12 mouse cellular contexts compared by ENCODE assay signal in the genomic region with DNA sequence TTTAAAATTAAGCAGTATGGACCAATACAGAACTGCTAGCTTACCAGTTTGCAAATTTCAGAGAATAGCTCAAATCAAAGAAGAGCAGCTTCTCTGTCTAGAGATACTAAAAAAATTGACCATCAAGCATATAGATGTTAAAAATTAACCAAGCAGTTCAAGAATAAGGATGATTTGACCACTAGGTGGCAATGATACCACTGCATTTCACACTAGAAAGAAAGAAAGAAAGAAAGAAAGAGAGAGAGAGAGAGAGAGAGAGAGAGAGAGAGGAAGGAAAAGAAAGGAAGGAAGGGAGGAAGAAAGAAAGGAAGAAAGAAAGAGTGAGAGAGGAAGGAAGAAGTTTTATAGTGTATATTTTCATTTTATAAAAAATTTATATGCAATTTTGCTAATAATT. TPM values are rescaled to one million over a fixed set of nuclear protein-coding genes. Genes with fewer than 3 reads are reported as not detected.
DNase-seq lines count a peak whose midpoint lies in the region; ATAC-seq and TF ChIP-seq lines count a peak whose summit lies in the region.
"Had no signal": no experiment of that assay in that cellular context is flagged by ENCODE, and none has a peak within 500 bp of the region (broad histone marks: within the 10 kb centered on the region; RNA-seq: fewer than 3 reads in every experiment).

No protein-coding gene starts in this region.

- no peak overlapping the region for H3K9ac ChIP-seq in forebrain, postnatal 0 days
- no peak overlapping the region for H3K9ac ChIP-seq in forebrain, embryonic 16.5 days (replicated peaks; ENCODE audit: low read depth, low read length)
- H3K9ac ChIP-seq in lung, embryonic 14.5 days: no peak overlapping the region
- H3K9ac ChIP-seq: embryonic facial prominence, embryonic 13.5 days; intestine, embryonic 15.5 days; lung, embryonic 15.5 days had no signal

- peak; percentile 71 for TF ChIP-seq CTCF in forebrain, postnatal 0 days (IDR thresholded peaks at IDR 0.05; ENCODE audit: low read depth)
- peak; percentile 63 for TF ChIP-seq CTCF in lung, embryonic 14.5 days (IDR thresholded peaks at IDR 0.05; ENCODE audit: low read depth)

- no peak for ATAC-seq in forebrain, postnatal 0 days
- no peak for ATAC-seq in forebrain, embryonic 16.5 days
- no peak for ATAC-seq in lung, embryonic 14.5 days (ENCODE audit: insufficient read depth)
- ATAC-seq: intestine, embryonic 15.5 days had no signal

- no peak overlapping the region for H3K4me3 ChIP-seq in forebrain, postnatal 0 days (ENCODE audit: low read depth, low read length)
- no peak overlapping the region for H3K4me3 ChIP-seq in forebrain, embryonic 16.5 days (replicated peaks; ENCODE audit: low read length)
- no peak overlapping the region for H3K4me3 ChIP-seq in lung, embryonic 14.5 days (ENCODE audit: low read depth, low read length)
- H3K4me3 ChIP-seq: embryonic facial prominence, embryonic 13.5 days; intestine, embryonic 15.5 days; lung, embryonic 15.5 days had no signal

- peak; percentile 41 for DNase-seq in forebrain, postnatal 0 days
- peak; percentile 78 for DNase-seq in lung, embryonic 14.5 days
- no peak for DNase-seq in lung, postnatal 4 days
- peak; percentile 73 for DNase-seq in NIH3T3 (ENCODE audit: low read depth)
- DNase-seq in lung, postnatal 36 days: peak; percentile 43
- no peak for DNase-seq in left cerebral cortex, adult 18-20 months (ENCODE audit: low spot score in 2 of 2)
- DNase-seq in gastrocnemius, postnatal 36 days: no peak
- DNase-seq: thymus, postnatal 4 days had no signal

- H3K36me3 ChIP-seq in forebrain, postnatal 0 days (ENCODE audit: insufficient read depth): no peaks in the 10 kb centered on the region
- H3K36me3 ChIP-seq in forebrain, embryonic 16.5 days (ENCODE audit: control insufficient read depth, insufficient read depth): no peaks in the 10 kb centered on the region
- H3K36me3 ChIP-seq in lung, embryonic 14.5 days (ENCODE audit: insufficient read depth): no peaks in the 10 kb centered on the region
- H3K36me3 ChIP-seq: embryonic facial prominence, embryonic 13.5 days; intestine, embryonic 15.5 days; lung, embryonic 15.5 days had no signal

- H3K27ac ChIP-seq in forebrain, postnatal 0 days (ENCODE audit: low read depth, low read length): no peak overlapping the region
- no peak overlapping the region for H3K27ac ChIP-seq in forebrain, embryonic 16.5 days (ENCODE audit: low read length)
- H3K27ac ChIP-seq in lung, embryonic 14.5 days (ENCODE audit: low read depth): no peak overlapping the region
- H3K27ac ChIP-seq: embryonic facial prominence, embryonic 13.5 days; intestine, embryonic 15.5 days; lung, embryonic 15.5 days had no signal

- H3K9me3 ChIP-seq in forebrain, postnatal 0 days (ENCODE audit: low read length): no peaks in the 10 kb centered on the region
- no peaks in the 10 kb centered on the region for H3K9me3 ChIP-seq in forebrain, embryonic 16.5 days (ENCODE audit: control insufficient read depth, low read length)
- no peaks in the 10 kb centered on the region for H3K9me3 ChIP-seq in lung, embryonic 14.5 days (ENCODE audit: low read depth, low read length)
- H3K9me3 ChIP-seq: embryonic facial prominence, embryonic 13.5 days; intestine, embryonic 15.5 days; lung, embryonic 15.5 days had no signal

- no peaks in the 10 kb centered on the region for H3K27me3 ChIP-seq in forebrain, postnatal 0 days (ENCODE audit: insufficient read depth, low read length)
- no peaks in the 10 kb centered on the region for H3K27me3 ChIP-seq in forebrain, embryonic 16.5 days (replicated peaks; ENCODE audit: control insufficient read depth, insufficient read depth, low read length)
- H3K27me3 ChIP-seq in lung, embryonic 14.5 days (ENCODE audit: insufficient read depth, low read length): no peaks in the 10 kb centered on the region
- H3K27me3 ChIP-seq: embryonic facial prominence, embryonic 13.5 days; intestine, embryonic 15.5 days; lung, embryonic 15.5 days had no signal

- H3K4me1 ChIP-seq in forebrain, postnatal 0 days (ENCODE audit: insufficient read depth): peaks cover 7% of the 10 kb centered on the region; the same call in 1 of the 2 replicates
- H3K4me1 ChIP-seq in forebrain, embryonic 16.5 days (replicated peaks; ENCODE audit: control insufficient read depth, insufficient read depth, low read length): peaks cover 15% of the 10 kb centered on the region
- H3K4me1 ChIP-seq in lung, embryonic 14.5 days (ENCODE audit: insufficient read depth): peaks cover 9% of the 10 kb centered on the region; the same call in 1 of the 2 replicates
- H3K4me1 ChIP-seq: intestine, embryonic 15.5 days had no signal

- no peak overlapping the region for H3K4me2 ChIP-seq in forebrain, postnatal 0 days (ENCODE audit: low read depth)
- H3K4me2 ChIP-seq in forebrain, embryonic 16.5 days (ENCODE audit: low read length): no peak overlapping the region
- H3K4me2 ChIP-seq in lung, embryonic 14.5 days: no peak overlapping the region
- H3K4me2 ChIP-seq: embryonic facial prominence, embryonic 13.5 days; intestine, embryonic 15.5 days; lung, embryonic 15.5 days had no signal

- intact Hi-C loops in gastrocnemius, postnatal 36 days (cut with DNase I): no loop called here

RNA-seq across cellular contexts. Expression of a gene that starts 3.3 kb away (rescaled TPM):
- total RNA-seq in forebrain, postnatal 0 days (2014; rRNA removed): 7.5 and 8.9 TPM in 2 replicates
- polyA plus RNA-seq in forebrain, postnatal 0 days (2015; fragmentation: Nextera tagmentation; extraction: Ambion mirVana): 4.3 and 5.4 TPM in 2 replicates
- polyA plus RNA-seq in forebrain, embryonic 16.5 days (2015; fragmentation: Nextera tagmentation; extraction: Ambion mirVana): 12.3 and 15.4 TPM in 2 replicates
- 8.0 and 9.3 TPM in 2 replicates for polyA plus RNA-seq in lung, embryonic 14.5 days (2014; fragmentation: Nextera tagmentation; extraction: Ambion mirVana)
- 1 to 10 TPM; 8.6 to 9.9 TPM for total RNA-seq in left cerebral cortex, adult 18-20 months (2021)
- 1 to 10 TPM; 2.3 to 3.2 TPM for total RNA-seq in gastrocnemius, postnatal 36 days (2021)

RNA-seq across cellular contexts. Expression of a gene that starts 4.4 kb away (rescaled TPM):
- total RNA-seq in forebrain, postnatal 0 days (2014; rRNA removed): 15.6 and 24.9 TPM in 2 replicates
- polyA plus RNA-seq in forebrain, postnatal 0 days (2015; fragmentation: Nextera tagmentation; extraction: Ambion mirVana): 5.7 and 7.0 TPM in 2 replicates
- polyA plus RNA-seq in forebrain, embryonic 16.5 days (2015; fragmentation: Nextera tagmentation; extraction: Ambion mirVana): 14.2 and 14.5 TPM in 2 replicates
- polyA plus RNA-seq in lung, embryonic 14.5 days (2014; fragmentation: Nextera tagmentation; extraction: Ambion mirVana): 14.4 and 14.7 TPM in 2 replicates
- total RNA-seq in left cerebral cortex, adult 18-20 months (2021): 10 to 100 TPM; 18.7 to 20.2 TPM
- 1 to 10 TPM; 3.5 to 3.7 TPM for total RNA-seq in gastrocnemius, postnatal 36 days (2021)

RNA-seq across cellular contexts. Expression of a gene that starts 55.4 kb away (rescaled TPM):
- 6.2 and 6.4 TPM in 2 replicates for total RNA-seq in forebrain, postnatal 0 days (2014; rRNA removed)
- polyA plus RNA-seq in forebrain, postnatal 0 days (2015; fragmentation: Nextera tagmentation; extraction: Ambion mirVana): 5.9 and 9.5 TPM in 2 replicates
- polyA plus RNA-seq in forebrain, embryonic 16.5 days (2015; fragmentation: Nextera tagmentation; extraction: Ambion mirVana): 9.0 and 10.5 TPM in 2 replicates
- 12.3 and 12.8 TPM in 2 replicates for polyA plus RNA-seq in lung, embryonic 14.5 days (2014; fragmentation: Nextera tagmentation; extraction: Ambion mirVana)
- 1 to 10 TPM; 6.1 to 6.6 TPM for total RNA-seq in left cerebral cortex, adult 18-20 months (2021)
- total RNA-seq in gastrocnemius, postnatal 36 days (2021): 1 to 10 TPM; 2.0 to 2.3 TPM

Comparison
In these comparisons a context has a peak if more than half of its experiments do, and no peak if none do; other contexts are left out.
1. DNase-seq: peak in forebrain, postnatal 0 days (single experiment), lung, embryonic 14.5 days (single experiment), NIH3T3 (single experiment) and lung, postnatal 36 days (single experiment); none in lung, postnatal 4 days (0 of 2), left cerebral cortex, adult 18-20 months (0 of 2) and gastrocnemius, postnatal 36 days (0 of 2).